In the genomic region with DNA sequence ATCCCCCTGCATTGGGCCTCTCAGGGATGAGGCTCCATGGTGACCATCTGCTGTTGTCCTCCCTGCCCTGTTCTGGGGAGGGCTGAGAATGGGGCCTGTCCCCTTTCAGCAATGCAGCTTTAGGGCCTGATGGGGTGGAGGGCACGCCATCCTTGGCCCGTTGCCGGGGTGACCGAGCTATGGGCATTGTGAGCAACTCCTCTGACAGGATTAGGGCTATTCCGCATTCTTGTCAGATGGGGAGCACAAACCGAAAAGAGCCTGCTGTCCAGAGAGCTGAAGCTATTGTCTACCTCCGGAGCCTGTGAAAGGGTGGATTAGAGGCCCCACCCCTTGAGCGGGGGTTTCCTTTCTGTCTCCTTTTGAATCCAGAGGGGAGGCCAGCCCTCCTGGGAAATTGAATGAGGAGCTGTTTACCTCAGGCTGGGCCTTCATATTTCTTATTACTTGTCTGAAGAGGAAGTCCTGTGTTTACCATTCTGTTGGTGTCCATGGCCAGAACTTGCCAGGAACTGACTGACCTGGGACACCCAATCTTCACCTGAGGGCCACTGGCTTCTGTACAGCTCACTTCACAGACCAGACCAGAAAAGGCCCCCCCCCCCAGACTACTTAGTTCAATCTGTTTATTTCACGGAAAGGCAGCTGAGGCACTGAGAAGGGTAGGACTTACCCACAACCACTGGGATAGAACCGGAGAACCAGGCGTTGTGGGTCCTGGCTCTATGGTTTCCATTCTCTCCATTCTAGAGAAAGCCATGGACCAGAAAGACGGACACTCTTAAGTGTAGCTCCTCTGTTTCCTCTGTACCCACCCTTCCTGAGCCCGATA, we compare ENCODE assay signal across 10 mouse cellular contexts. TPM values are rescaled to one million over a fixed set of nuclear protein-coding genes. Genes with fewer than 3 reads are reported as not detected.
A peak's percentile ranks its signal among the peaks of the same experiment; 100 is the strongest.
DNase-seq lines count a peak whose midpoint lies in the region; ATAC-seq and TF ChIP-seq lines count a peak whose summit lies in the region.
"Had no signal": no experiment of that assay in that cellular context is flagged by ENCODE, and none has a peak within 500 bp of the region (broad histone marks: within the 10 kb centered on the region; RNA-seq: fewer than 3 reads in every experiment).

No protein-coding gene starts in this region.

- peaks cover 43% of the 10 kb centered on the region for H3K4me1 ChIP-seq in heart, embryonic 10.5 days
- peaks cover 100% of the 10 kb centered on the region for H3K4me1 ChIP-seq in forebrain, embryonic 10.5 days
- peaks cover 15% of the 10 kb centered on the region for H3K4me1 ChIP-seq in kidney, embryonic 14.5 days (ENCODE audit: control insufficient read depth, insufficient read depth, low read length)
- H3K4me1 ChIP-seq in midbrain, embryonic 15.5 days: peaks cover 82% of the 10 kb centered on the region

- H3K4me3 ChIP-seq in heart, embryonic 10.5 days: no peak overlapping the region
- H3K4me3 ChIP-seq in forebrain, embryonic 10.5 days: peak overlapping the region; percentile 43
- H3K4me3 ChIP-seq in kidney, embryonic 14.5 days (ENCODE audit: low read length): no peak overlapping the region
- H3K4me3 ChIP-seq in midbrain, embryonic 15.5 days: no peak overlapping the region
- H3K4me3 ChIP-seq in left cerebral cortex, adult 2 months: no peak overlapping the region

- no peaks in the 10 kb centered on the region for H3K9me3 ChIP-seq in heart, embryonic 10.5 days
- H3K9me3 ChIP-seq in forebrain, embryonic 10.5 days: no peaks in the 10 kb centered on the region
- no peaks in the 10 kb centered on the region for H3K9me3 ChIP-seq in kidney, embryonic 14.5 days (ENCODE audit: control insufficient read depth, low read length)
- no peaks in the 10 kb centered on the region for H3K9me3 ChIP-seq in midbrain, embryonic 15.5 days

- peak; percentile 59 for ATAC-seq in kidney, embryonic 14.5 days (ENCODE audit: low FRiP score, low TSS enrichment)
- ATAC-seq in midbrain, embryonic 15.5 days (replicated peaks): peak; percentile 83

- TF ChIP-seq CTCF in left cerebral cortex, adult 2 months (IDR thresholded peaks at IDR 0.05): no peak

- 0 out of 2 replicates have a peak, but pooled peaks cover 6% of the 10 kb centered on the region for H3K27me3 ChIP-seq in heart, embryonic 10.5 days (ENCODE audit: insufficient read depth, poor library complexity, severe bottlenecking)
- H3K27me3 ChIP-seq in forebrain, embryonic 10.5 days (ENCODE audit: poor library complexity, severe bottlenecking): 0 out of 2 replicates have a peak, but pooled peaks cover under 1% of the 10 kb centered on the region
- H3K27me3 ChIP-seq in kidney, embryonic 14.5 days (ENCODE audit: control insufficient read depth, insufficient read depth, low read length): no peaks in the 10 kb centered on the region
- H3K27me3 ChIP-seq in midbrain, embryonic 15.5 days (replicated peaks): no peaks in the 10 kb centered on the region

- DNase-seq in heart, embryonic 10.5 days (ENCODE audit: low spot score): no peak
- DNase-seq in heart, postnatal 25 days (ENCODE audit: low spot score): no peak
- DNase-seq in forebrain, embryonic 10.5 days (ENCODE audit: extremely low spot score, low spot score): peak; percentile 96
- DNase-seq in gastrocnemius, adult 8-10 months (ENCODE audit: low spot score in 2 of 2): no peak
- DNase-seq in left cerebral cortex, adult 2 months (ENCODE audit: extremely low spot score in 1 of 2, low spot score in 2 of 2): no peak
- DNase-seq in layer of hippocampus, postnatal 25 days (ENCODE audit: extremely low spot score in 1 of 2, low spot score in 1 of 2): no peak

- H3K4me2 ChIP-seq in kidney, embryonic 14.5 days (replicated peaks; ENCODE audit: low read depth, low read length): 0 out of 2 replicates have a peak overlapping the region, but pooled peaks have one; percentile 10
- H3K4me2 ChIP-seq in midbrain, embryonic 15.5 days: peak overlapping the region; percentile 3; the same call in 1 of the 2 replicates

- WGBS in heart, embryonic 10.5 days: 38% methylated on average over 13 of the region's 13 CpGs
- 6% methylated on average over 13 of the region's 13 CpGs for WGBS in forebrain, embryonic 10.5 days
- 43% methylated on average over 13 of the region's 13 CpGs for WGBS in kidney, embryonic 14.5 days
- WGBS in midbrain, embryonic 15.5 days: 11% methylated on average over 13 of the region's 13 CpGs

- peaks cover under 1% of the 10 kb centered on the region; the same call in 1 of the 2 replicates for H3K36me3 ChIP-seq in heart, embryonic 10.5 days
- peaks cover 75% of the 10 kb centered on the region for H3K36me3 ChIP-seq in forebrain, embryonic 10.5 days (replicated peaks)
- no peaks in the 10 kb centered on the region for H3K36me3 ChIP-seq in kidney, embryonic 14.5 days (ENCODE audit: control insufficient read depth, insufficient read depth, low read length)
- no peaks in the 10 kb centered on the region for H3K36me3 ChIP-seq in midbrain, embryonic 15.5 days (replicated peaks)

- peak overlapping the region; percentile 68 for H3K27ac ChIP-seq in heart, embryonic 10.5 days
- peak overlapping the region; percentile 95 for H3K27ac ChIP-seq in forebrain, embryonic 10.5 days
- H3K27ac ChIP-seq in kidney, embryonic 14.5 days (ENCODE audit: low read depth, low read length): peak overlapping the region; percentile 32; the same call in 1 of the 2 replicates
- H3K27ac ChIP-seq in midbrain, embryonic 15.5 days: peak overlapping the region; percentile 85
- no peak overlapping the region for H3K27ac ChIP-seq in left cerebral cortex, adult 2 months

- no peak overlapping the region; the same call in 1 of the 2 replicates for H3K9ac ChIP-seq in kidney, embryonic 14.5 days (ENCODE audit: low read depth, low read length)
- H3K9ac ChIP-seq in midbrain, embryonic 15.5 days: peak overlapping the region; percentile 26

- intact Hi-C loops in heart, postnatal 25 days (cut with DNase I): no loop called here
- intact Hi-C loops in left cerebral cortex, adult 2 months (cut with DNase I): no loop called here

RNA-seq across cellular contexts. Expression of gene Nuak2, which starts 7.0 kb away (rescaled TPM):
- polyA plus RNA-seq in heart, embryonic 10.5 days (2016; fragmentation: Nextera tagmentation; extraction: Ambion mirVana): 3.0 and 3.4 TPM in 2 replicates
- 1 to 10 TPM; 4.1 to 4.3 TPM for total RNA-seq in heart, postnatal 25 days (2021)
- 49.9 TPM in 2 replicates for polyA plus RNA-seq in forebrain, embryonic 10.5 days (2016; fragmentation: Nextera tagmentation; extraction: Ambion mirVana)
- polyA plus RNA-seq in kidney, embryonic 14.5 days (2014; fragmentation: Nextera tagmentation; extraction: Ambion mirVana): 1.4 and 2.3 TPM in 2 replicates
- polyA plus RNA-seq in midbrain, embryonic 15.5 days (2015; fragmentation: Nextera tagmentation; extraction: Ambion mirVana): 26.1 and 27.9 TPM in 2 replicates
- total RNA-seq in gastrocnemius, adult 8-10 months (2022): under 1 TPM; 0.45 to 0.94 (median 0.52) TPM
- 1 to 10 TPM; 1.4 TPM for total RNA-seq in left cerebral cortex, adult 2 months (2021)
- under 1 TPM; 0.64 to 0.92 TPM for total RNA-seq in layer of hippocampus, postnatal 25 days (2021)

RNA-seq across cellular contexts. Expression of gene Klhdc8a, which starts 24.5 kb away (rescaled TPM):
- polyA plus RNA-seq in heart, embryonic 10.5 days (2016; fragmentation: Nextera tagmentation; extraction: Ambion mirVana): 0.26 and 0.60 TPM in 2 replicates
- 10 to 100 TPM; 22.3 to 28.8 TPM for total RNA-seq in heart, postnatal 25 days (2021)
- polyA plus RNA-seq in forebrain, embryonic 10.5 days (2016; fragmentation: Nextera tagmentation; extraction: Ambion mirVana): 0.30 and 0.33 TPM in 2 replicates
- polyA plus RNA-seq in kidney, embryonic 14.5 days (2014; fragmentation: Nextera tagmentation; extraction: Ambion mirVana): 1.3 and 1.4 TPM in 2 replicates
- 10.7 and 11.5 TPM in 2 replicates for polyA plus RNA-seq in midbrain, embryonic 15.5 days (2015; fragmentation: Nextera tagmentation; extraction: Ambion mirVana)
- under 1 TPM; 0.07 to 0.32 (median 0.17) TPM for total RNA-seq in gastrocnemius, adult 8-10 months (2022)
- total RNA-seq in left cerebral cortex, adult 2 months (2021): 10 to 100 TPM; 12.2 to 13.2 TPM
- 1 to 10 TPM; 4.2 to 4.6 TPM for total RNA-seq in layer of hippocampus, postnatal 25 days (2021)
- total RNA-seq: MEL; neutrophil, adult 5-6 weeks had no signal
